Mouse (Mus musculus) midbrain, embryonic 11.5 days (tissue): ENCODE data around the gene Bmpr1b. TPM values are rescaled to one million over a fixed set of nuclear protein-coding genes. Genes with fewer than 3 reads are reported as not detected.

ENCODE experiments used
- ATAC-seq: fragments of 200-750 bp; cut with Nextera tagmentation; 2 replicates; pipeline ENCODE4 v1.8.0; 2017; ENCODE audit warnings: moderate TSS enrichment, moderate library complexity; ENCODE audit not compliant: low FRiP score
- DNase-seq: peaks from one replicate; pipeline ENCODE4 v3.0.0; 2015; ENCODE audit warnings: low spot score; ENCODE audit errors: missing footprints
- H3K27ac ChIP-seq: fragments of 300-500 bp; sonication (generic); 2 replicates; pipeline ENCODE4 v1.5.1; 2014; ENCODE audit warnings: low read depth, low read length
- H3K27me3 ChIP-seq: fragments of 300-500 bp; sonication (generic); 2 replicates; pipeline ENCODE4 v1.6.1; 2014; ENCODE audit warnings: mild to moderate bottlenecking, low read length, moderate library complexity, mixed read lengths; ENCODE audit not compliant: control insufficient read depth, insufficient read depth
- H3K36me3 ChIP-seq: fragments of 300-500 bp; sonication (generic); 2 replicates; pipeline ENCODE4 v1.6.1; 2014; ENCODE audit warnings: mild to moderate bottlenecking, low read length, moderate library complexity, mixed read lengths; ENCODE audit not compliant: control insufficient read depth, insufficient read depth
- H3K4me1 ChIP-seq: fragments of 300-500 bp; sonication (generic); 2 replicates; pipeline ENCODE4 v1.6.1; 2014; ENCODE audit warnings: low read length; ENCODE audit not compliant: control insufficient read depth, insufficient read depth
- H3K4me2 ChIP-seq: fragments of 300-500 bp; sonication (generic); 2 replicates; pipeline ENCODE4 v1.6.1; 2014; ENCODE audit warnings: mild to moderate bottlenecking, moderate library complexity
- H3K4me3 ChIP-seq: fragments of 300-500 bp; sonication (generic); 2 replicates; pipeline ENCODE4 v1.5.1; 2014; ENCODE audit warnings: low read depth, low read length
- H3K9ac ChIP-seq: fragments of 300-500 bp; sonication (generic); 2 replicates; pipeline ENCODE4 v1.6.1; 2014; ENCODE audit warnings: low read length
- H3K9me3 ChIP-seq: fragments of 300-500 bp; sonication (generic); 2 replicates; pipeline ENCODE4 v1.6.1; 2016; ENCODE audit warnings: low read length; ENCODE audit not compliant: control insufficient read depth
- WGBS: fragments of 180-500 bp; shearing (Covaris S2); extraction: QIAGEN DNeasy Blood & Tissue Kit; methylation state at CpG from one replicate; pipeline ENCODE4 v1.1.7; 2014; 5-methylcytosine and 5-hydroxymethylcytosine counted together
- polyA plus RNA-seq: library from polyadenylated mRNA; unstranded; fragments of >200 nt; fragmentation: Nextera tagmentation; extraction: Ambion mirVana; gene quantifications from 2 replicates; pipeline ENCODE4 v1.2.1, GENCODE M21; 2014

The Bmpr1b gene
- polyA plus RNA-seq, 1 experiment from 2014 or later = 5.5 TPM

DNA sequence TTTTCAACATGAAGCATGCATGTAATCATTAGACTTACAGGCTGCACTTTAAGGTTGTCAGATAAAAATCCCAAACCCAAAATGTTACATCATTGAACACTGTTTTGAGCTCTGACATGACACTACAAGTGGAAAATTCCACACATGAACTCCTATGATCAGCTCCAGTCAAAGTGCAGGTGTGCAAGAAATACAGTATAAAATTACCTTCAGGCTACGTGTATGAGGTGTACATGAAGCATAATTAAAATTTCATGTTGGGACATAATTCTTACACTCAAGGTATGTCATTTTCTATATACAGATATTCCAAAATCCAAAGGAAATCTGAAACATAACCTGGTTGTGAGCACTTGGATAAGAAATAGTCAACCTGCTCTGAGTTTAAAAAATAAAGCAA lies 220.7 kb downstream of the Bmpr1b start:
- no peaks in the 10 kb centered on the region for H3K27me3 ChIP-seq
- no peak overlapping the region for H3K27ac ChIP-seq
- H3K4me2 ChIP-seq = no peak overlapping the region
- H3K4me1 ChIP-seq = no peaks in the 10 kb centered on the region
- ATAC-seq = no peak
- H3K9ac ChIP-seq = no peak overlapping the region
- peak; percentile 75 for DNase-seq
- no peak overlapping the region for H3K4me3 ChIP-seq
- H3K9me3 ChIP-seq = no peaks in the 10 kb centered on the region
- 87% methylated on average over 1 of the region's 1 CpGs for WGBS
- H3K36me3 ChIP-seq = no peaks in the 10 kb centered on the region

DNA sequence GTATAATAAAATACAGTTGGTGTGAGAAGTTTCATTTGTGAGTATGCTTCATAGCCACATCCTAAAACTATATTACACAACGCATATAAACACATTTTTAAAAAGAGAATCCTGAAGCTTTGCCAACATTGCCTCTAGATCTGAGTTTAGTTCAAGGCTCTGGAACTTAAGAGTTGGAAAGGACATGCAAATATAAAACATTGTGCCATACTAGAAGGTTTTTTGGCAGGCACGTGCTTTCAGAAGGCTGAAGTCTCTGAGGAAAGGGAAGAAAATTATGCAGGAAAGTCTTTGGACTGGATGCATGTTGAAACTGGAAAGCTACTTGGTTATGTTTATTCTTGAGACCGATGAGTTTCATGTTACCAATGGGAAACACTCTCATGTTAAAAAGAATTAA lies 221.1 kb downstream of the Bmpr1b start:
- Histone ChIP-seq H3K4me1 (no peaks in the 10 kb centered on the region), H3K4me2 (no peak overlapping the region), H3K36me3 (no peaks in the 10 kb centered on the region), H3K27me3 (no peaks in the 10 kb centered on the region), H3K9ac (no peak overlapping the region), H3K9me3 (no peaks in the 10 kb centered on the region), H3K27ac (no peak overlapping the region), H3K4me3 (no peak overlapping the region)
- 89% methylated on average over 3 of the region's 3 CpGs for WGBS
- DNase-seq = peak; percentile 17
- no peak for ATAC-seq

- WGBS = 90% methylated on average over 2 of the region's 2 CpGs
- Histone ChIP-seq H3K9ac (no peak overlapping the region), H3K36me3 (no peaks in the 10 kb centered on the region), H3K4me1 (no peaks in the 10 kb centered on the region), H3K4me3 (no peak overlapping the region), H3K9me3 (no peaks in the 10 kb centered on the region), H3K27me3 (no peaks in the 10 kb centered on the region), H3K4me2 (no peak overlapping the region), H3K27ac (no peak overlapping the region)
- DNase-seq (peak; percentile 47), ATAC-seq (no peak)
These were observed 222.4 kb downstream of the Bmpr1b start for GRCm38 (mm10) chr3:141946846-141947245.

GRCm38 (mm10) chr3:141943317-141943742 lies 225.9 kb downstream of the Bmpr1b start:
- Histone ChIP-seq H3K27ac (no peak overlapping the region), H3K9ac (no peak overlapping the region), H3K4me3 (no peak overlapping the region), H3K9me3 (no peaks in the 10 kb centered on the region), H3K27me3 (no peaks in the 10 kb centered on the region), H3K4me1 (no peaks in the 10 kb centered on the region), H3K36me3 (no peaks in the 10 kb centered on the region), H3K4me2 (no peak overlapping the region)
- DNase-seq (peak; percentile 78), ATAC-seq (no peak)
- 55% methylated on average over 3 of the region's 3 CpGs for WGBS

DNA sequence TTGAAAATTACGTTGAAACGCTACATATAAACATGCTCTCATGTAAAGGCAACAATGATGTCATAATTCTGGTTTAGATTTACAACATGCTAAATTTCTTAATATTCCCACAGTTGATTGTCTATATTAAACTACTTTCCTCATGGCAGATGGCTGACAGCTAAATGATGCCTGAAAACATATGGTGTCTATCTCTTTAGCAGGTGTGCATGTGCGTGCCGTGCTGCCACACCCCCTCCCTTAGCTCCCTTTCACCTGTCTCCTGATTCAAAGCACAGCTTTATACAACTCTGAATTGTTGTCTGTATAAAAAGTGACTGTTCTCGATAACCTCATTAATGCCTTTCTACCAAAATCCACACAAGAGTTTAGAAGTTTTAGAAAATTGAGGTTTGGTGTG lies 229.0 kb downstream of the Bmpr1b start:
- no peak for ATAC-seq
- Histone ChIP-seq H3K4me3 (no peak overlapping the region), H3K4me1 (peaks cover 23% of the 10 kb centered on the region), H3K27me3 (no peaks in the 10 kb centered on the region), H3K9me3 (no peaks in the 10 kb centered on the region), H3K27ac (no peak overlapping the region), H3K4me2 (no peak overlapping the region), H3K9ac (no peak overlapping the region), H3K36me3 (no peaks in the 10 kb centered on the region)
- no peak for DNase-seq
- 96% methylated on average over 5 of the region's 5 CpGs for WGBS

GRCm38 (mm10) chr3:141936594-141937272 lies 232.5 kb downstream of the Bmpr1b start:
- Histone ChIP-seq H3K4me1 (peaks cover 45% of the 10 kb centered on the region), H3K27ac (peak overlapping the region; percentile 72), H3K27me3 (no peaks in the 10 kb centered on the region), H3K36me3 (no peaks in the 10 kb centered on the region), H3K9me3 (no peaks in the 10 kb centered on the region), H3K9ac (peak overlapping the region; percentile 33; the same call in 1 of the 2 replicates), H3K4me3 (no peak overlapping the region), H3K4me2 (peak overlapping the region; percentile 34)
- ATAC-seq (peak; percentile 92), DNase-seq (peak; percentile 95)
- 8% methylated on average over 16 of the region's 16 CpGs for WGBS

- Histone ChIP-seq H3K4me1 (peaks cover 49% of the 10 kb centered on the region), H3K9ac (no peak overlapping the region), H3K27ac (no peak overlapping the region), H3K4me3 (no peak overlapping the region), H3K27me3 (no peaks in the 10 kb centered on the region), H3K36me3 (no peaks in the 10 kb centered on the region), H3K4me2 (no peak overlapping the region), H3K9me3 (no peaks in the 10 kb centered on the region)
- ATAC-seq (no peak), DNase-seq (no peak)
- WGBS = 80% methylated on average over 3 of the region's 3 CpGs
These were observed 236.3 kb downstream of the Bmpr1b start for GRCm38 (mm10) chr3:141932956-141933355.

- H3K27me3 ChIP-seq = no peaks in the 10 kb centered on the region
- peak overlapping the region; percentile 26 for H3K27ac ChIP-seq
- peaks cover 39% of the 10 kb centered on the region for H3K4me1 ChIP-seq
- peak overlapping the region; percentile 5; the same call in 1 of the 2 replicates for H3K4me3 ChIP-seq
- no peaks in the 10 kb centered on the region for H3K36me3 ChIP-seq
- H3K9ac ChIP-seq = peak overlapping the region; percentile 26; the same call in 1 of the 2 replicates
- ATAC-seq (peak; percentile 81), DNase-seq (peak; percentile 95)
- H3K9me3 ChIP-seq = no peaks in the 10 kb centered on the region
- H3K4me2 ChIP-seq = peak overlapping the region; percentile 36
- under 1% methylated on average over 10 of the region's 10 CpGs for WGBS
These were observed 237.7 kb downstream of the Bmpr1b start for GRCm38 (mm10) chr3:141931372-141932092.

GRCm38 (mm10) chr3:141923442-141923841 lies 245.8 kb downstream of the Bmpr1b start:
- Histone ChIP-seq H3K27me3 (no peaks in the 10 kb centered on the region), H3K9me3 (no peaks in the 10 kb centered on the region), H3K27ac (no peak overlapping the region), H3K36me3 (no peaks in the 10 kb centered on the region), H3K4me1 (no peaks in the 10 kb centered on the region), H3K4me2 (no peak overlapping the region), H3K4me3 (no peak overlapping the region), H3K9ac (no peak overlapping the region)
- DNase-seq (no peak), ATAC-seq (no peak)
- WGBS = 51% methylated on average over 1 of the region's 1 CpGs
